Mouse (Mus musculus): Measurements from ENCODE around the gene Jmjd8.

Jmjd8 gene

DNA sequence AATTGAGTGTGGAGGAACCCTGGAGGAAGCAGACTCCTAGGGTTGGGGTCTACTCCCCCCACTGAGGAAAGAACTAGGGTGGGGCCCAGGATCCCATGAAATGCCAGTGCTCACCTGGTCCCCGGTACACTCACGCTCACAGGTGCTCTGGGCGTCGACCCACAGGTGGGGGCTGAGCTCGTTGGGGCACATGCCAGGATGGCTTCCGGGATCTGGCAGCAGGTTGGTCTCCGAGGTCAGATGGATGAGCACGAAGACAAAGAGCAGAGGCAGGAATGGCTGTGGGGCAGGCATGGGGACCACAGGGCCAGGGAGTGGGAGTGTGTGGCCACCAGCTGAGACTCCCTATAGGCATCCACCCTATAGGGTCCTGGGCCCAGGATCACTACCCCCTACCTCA lies 51.1 kb downstream of the Jmjd8 start:
- DNase-seq (ENCODE audit: low read depth): no peak

DNA sequence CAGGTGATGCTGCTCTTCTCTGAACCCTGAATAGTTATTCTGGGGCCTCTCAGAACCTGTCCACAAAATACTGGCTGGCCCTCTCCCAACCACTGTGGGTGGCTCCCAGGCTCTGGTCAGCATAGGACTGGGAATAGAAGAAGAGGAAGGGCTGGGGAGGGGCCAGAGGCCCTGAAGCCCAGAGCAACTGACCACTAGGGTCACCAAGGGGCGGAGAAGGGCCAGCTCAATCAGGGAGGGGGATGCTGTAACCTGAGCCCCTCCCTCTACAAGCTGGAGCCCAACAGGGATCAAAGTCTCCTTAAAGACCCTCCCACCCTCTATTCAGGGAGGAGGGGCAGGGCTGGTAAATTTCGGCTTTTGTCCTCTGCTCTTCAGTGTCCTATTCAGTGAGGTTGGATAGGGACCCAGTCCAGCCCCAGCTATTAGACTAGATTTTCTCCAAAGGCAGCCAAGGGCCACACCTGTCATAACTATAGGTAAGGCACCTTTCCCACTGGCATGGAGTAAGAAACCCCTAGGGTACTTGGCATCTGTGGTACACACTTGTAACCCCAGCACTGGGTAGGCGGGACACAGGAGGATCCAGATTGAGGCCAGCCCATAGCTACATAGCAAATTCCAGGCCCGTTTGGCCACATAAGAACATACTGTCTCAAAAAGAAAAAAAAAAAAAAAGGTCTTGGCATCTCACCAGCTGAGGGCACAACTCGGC lies 51.7 kb downstream of the Jmjd8 start, which contains the start of gene Wfikkn1:
Wfikkn1 (minus strand) TSS at position 663 of the 715 bp plus-strand sequence.
- DNase-seq (ENCODE audit: low read depth): no peak

DNA sequence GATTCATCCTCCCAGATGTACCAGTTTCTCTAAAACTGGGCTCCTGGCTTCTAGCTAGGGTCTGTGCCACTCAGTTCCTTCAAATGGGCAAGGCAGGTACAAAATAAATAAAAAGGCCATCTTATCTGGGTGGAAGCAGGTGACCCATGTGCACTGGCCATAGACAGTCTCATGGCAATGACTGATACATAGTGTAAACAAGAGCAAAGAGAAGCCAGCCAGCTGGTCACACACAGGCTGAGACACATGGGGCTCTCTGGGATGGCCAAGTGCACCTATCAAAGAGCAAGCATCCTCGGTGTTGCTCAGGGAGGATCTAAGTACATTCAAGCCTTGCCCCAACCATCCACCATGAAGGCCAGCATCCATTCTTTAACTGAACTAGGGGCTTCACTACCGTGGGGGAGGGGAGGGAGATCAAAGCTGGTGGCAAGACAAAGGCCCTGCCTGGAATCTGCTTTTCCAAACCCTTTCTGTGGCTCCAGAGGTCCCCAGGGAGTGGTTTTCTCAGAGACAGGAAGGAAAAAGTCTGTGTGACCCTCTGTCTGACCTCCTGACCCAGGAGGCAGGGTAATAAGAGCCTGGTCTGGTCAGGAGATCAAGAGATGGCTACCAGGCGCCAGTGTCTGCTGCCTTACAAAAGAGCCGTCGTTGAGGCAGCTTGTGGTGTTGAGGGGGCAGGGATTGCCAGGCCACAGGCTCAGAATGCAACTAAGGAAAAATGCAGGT lies 52.4 kb downstream of the Jmjd8 start:
- DNase-seq (ENCODE audit: low read depth): no peak

All from c-Kit-positive CD71-negative TER-119-negative erythroid progenitor cells, embryonic 14.5 days (primary cell).